Mouse (Mus musculus) ES-Bruce4 (cell line): ENCODE measurements at regions not wholly inside any gene's neighbourhood (a gene's known extent, or its start where the extent isn't known, plus 50 kb on each side); places are given as distances from the start of the nearest gene placed in this dataset.

Experiments used
- H3K27ac ChIP-seq: 2 replicates; pipeline ENCODE4 v1.5.1; 2012; ENCODE audit warnings: low read length, inconsistent platforms; ENCODE audit not compliant: insufficient read depth
- H3K27me3 ChIP-seq: 2 replicates; pipeline ENCODE4 v1.6.1; 2012; ENCODE audit warnings: mild to moderate bottlenecking, low read length, inconsistent platforms; ENCODE audit not compliant: control insufficient read depth, poor library complexity, insufficient read depth, severe bottlenecking
- H3K36me3 ChIP-seq: 2 replicates; pipeline ENCODE4 v1.6.1; 2012; ENCODE audit warnings: inconsistent platforms, mild to moderate bottlenecking, low read length, moderate library complexity; ENCODE audit not compliant: control insufficient read depth, poor library complexity, insufficient read depth, severe bottlenecking
- H3K4me1 ChIP-seq: one replicate; pipeline ENCODE4 v1.8.1; 2011; ENCODE audit warnings: low read length; ENCODE audit not compliant: control insufficient read depth, insufficient read depth
- H3K4me3 ChIP-seq: 2 replicates; pipeline ENCODE4 v1.5.1; 2011; ENCODE audit warnings: low read depth, mild to moderate bottlenecking, low read length
- H3K9ac ChIP-seq: 2 replicates; pipeline ENCODE4 v1.6.1; 2012; ENCODE audit warnings: low read depth, mild to moderate bottlenecking, inconsistent platforms; ENCODE audit not compliant: poor library complexity, severe bottlenecking
- H3K9me3 ChIP-seq: replicated peaks from 2 replicates; pipeline ENCODE4 v1.6.1; 2012; ENCODE audit warnings: mild to moderate bottlenecking, low read length, inconsistent platforms; ENCODE audit not compliant: control insufficient read depth, poor library complexity, insufficient read depth, severe bottlenecking
- CTCF ChIP-seq: IDR thresholded peaks from one replicate; pipeline ENCODE4 v1.8.1; 2011; ENCODE audit warnings: low read depth, low read length
- EP300 ChIP-seq: IDR thresholded peaks from 2 replicates; pipeline ENCODE4 v1.6.1; 2011; ENCODE audit warnings: low read depth, low read length; ENCODE audit not compliant: insufficient read depth
- POLR2A ChIP-seq: IDR thresholded peaks from one replicate; pipeline ENCODE4 v1.8.1; 2011; ENCODE audit warnings: low read length; ENCODE audit not compliant: insufficient read depth

DNA sequence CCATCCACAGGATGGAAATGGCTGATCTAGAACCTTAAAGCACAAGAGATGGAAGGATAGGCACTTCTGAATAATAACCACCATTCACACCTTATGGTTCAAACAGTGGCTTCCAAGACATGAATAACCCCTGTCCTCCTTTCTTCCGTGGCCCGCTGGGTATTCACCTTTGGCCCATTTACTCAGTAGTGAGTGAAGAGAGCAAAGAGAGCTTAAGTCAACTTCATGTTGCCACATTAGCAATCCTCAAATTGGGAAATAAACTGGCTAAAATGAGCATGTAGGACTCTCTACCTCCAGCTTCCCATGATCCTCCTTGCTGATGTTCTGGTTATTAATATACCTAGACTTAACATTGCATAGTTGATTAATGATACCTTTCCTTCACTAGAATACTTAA is 74.3 kb upstream of the Klf9 start:
- TF ChIP-seq POLR2A (no peak), EP300 (no peak), CTCF (no peak)
- Histone ChIP-seq H3K27me3 (no peaks in the 10 kb centered on the region), H3K4me3 (no peak overlapping the region), H3K9me3 (no peaks in the 10 kb centered on the region), H3K4me1 (peaks cover 1% of the 10 kb centered on the region), H3K9ac (no peak overlapping the region), H3K36me3 (peaks cover 8% of the 10 kb centered on the region; the same call in 1 of the 2 replicates), H3K27ac (no peak overlapping the region; the same call in 1 of the 2 replicates)

DNA sequence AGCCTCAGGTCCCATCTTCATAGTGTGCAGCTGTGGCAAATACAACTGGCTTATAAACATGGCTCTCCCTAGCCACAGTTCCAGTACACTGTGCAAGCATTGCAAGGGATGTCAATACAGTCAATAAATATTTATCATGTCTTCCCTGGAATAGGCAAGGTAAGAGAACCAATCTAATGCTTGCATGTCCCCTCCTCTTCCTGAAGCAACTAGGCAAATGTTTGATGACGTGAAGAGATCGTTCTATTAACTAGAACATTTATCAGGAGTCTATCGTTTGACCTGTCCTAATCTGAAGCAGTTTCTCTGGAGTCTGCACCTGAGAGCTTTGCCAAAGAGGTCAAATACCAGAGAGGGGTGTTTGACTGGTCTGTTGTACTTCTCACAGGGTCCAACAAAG is 72.4 kb upstream of the Klf9 start:
- 0 out of 2 replicates have a peak, but pooled peaks cover 2% of the 10 kb centered on the region for H3K36me3 ChIP-seq
- no peaks in the 10 kb centered on the region for H3K9me3 ChIP-seq
- no peaks in the 10 kb centered on the region for H3K27me3 ChIP-seq
- no peak for TF ChIP-seq POLR2A
- no peak for TF ChIP-seq CTCF
- no peak for TF ChIP-seq EP300
- H3K4me3 ChIP-seq = no peak overlapping the region
- H3K4me1 ChIP-seq = peaks cover 1% of the 10 kb centered on the region
- H3K9ac ChIP-seq = no peak overlapping the region
- no peak overlapping the region for H3K27ac ChIP-seq

- no peak overlapping the region for H3K4me3 ChIP-seq
- no peak for TF ChIP-seq POLR2A
- TF ChIP-seq CTCF = no peak
- no peak for TF ChIP-seq EP300
- no peak overlapping the region for H3K9ac ChIP-seq
- H3K27me3 ChIP-seq = no peaks in the 10 kb centered on the region
- H3K9me3 ChIP-seq = no peaks in the 10 kb centered on the region
- H3K4me1 ChIP-seq = no peaks in the 10 kb centered on the region
- H3K36me3 ChIP-seq = 0 out of 2 replicates have a peak, but pooled peaks cover 2% of the 10 kb centered on the region
- H3K27ac ChIP-seq = no peak overlapping the region
Observed at GRCm38 (mm10) chr19:23069656-23070055, 71.4 kb upstream of the Klf9 start.

DNA sequence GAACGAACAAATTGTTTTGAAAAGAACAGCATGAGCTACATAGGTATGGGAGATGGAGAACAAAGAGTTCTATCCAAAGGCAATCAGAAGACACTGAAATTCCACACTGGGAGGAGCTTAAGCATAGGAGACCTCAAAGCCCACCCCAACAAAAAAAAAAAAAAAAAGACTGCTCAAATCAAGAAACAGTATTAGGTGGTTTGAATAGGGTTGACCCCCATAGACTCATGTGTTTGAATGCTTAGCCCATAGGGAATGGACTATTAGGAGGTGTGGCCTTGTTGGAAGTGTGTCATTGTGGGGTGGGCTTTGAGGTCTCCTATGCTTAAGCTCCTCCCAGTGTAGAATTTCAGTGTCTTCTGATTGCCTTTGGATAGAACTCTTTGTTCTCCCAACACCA is 70.0 kb upstream of the Klf9 start:
- H3K36me3 ChIP-seq = 0 out of 2 replicates have a peak, but pooled peaks cover 2% of the 10 kb centered on the region
- no peaks in the 10 kb centered on the region for H3K9me3 ChIP-seq
- H3K27ac ChIP-seq = no peak overlapping the region
- no peaks in the 10 kb centered on the region for H3K4me1 ChIP-seq
- no peak overlapping the region for H3K4me3 ChIP-seq
- TF ChIP-seq POLR2A (no peak), EP300 (no peak)
- no peak overlapping the region for H3K9ac ChIP-seq
- no peaks in the 10 kb centered on the region for H3K27me3 ChIP-seq

DNA sequence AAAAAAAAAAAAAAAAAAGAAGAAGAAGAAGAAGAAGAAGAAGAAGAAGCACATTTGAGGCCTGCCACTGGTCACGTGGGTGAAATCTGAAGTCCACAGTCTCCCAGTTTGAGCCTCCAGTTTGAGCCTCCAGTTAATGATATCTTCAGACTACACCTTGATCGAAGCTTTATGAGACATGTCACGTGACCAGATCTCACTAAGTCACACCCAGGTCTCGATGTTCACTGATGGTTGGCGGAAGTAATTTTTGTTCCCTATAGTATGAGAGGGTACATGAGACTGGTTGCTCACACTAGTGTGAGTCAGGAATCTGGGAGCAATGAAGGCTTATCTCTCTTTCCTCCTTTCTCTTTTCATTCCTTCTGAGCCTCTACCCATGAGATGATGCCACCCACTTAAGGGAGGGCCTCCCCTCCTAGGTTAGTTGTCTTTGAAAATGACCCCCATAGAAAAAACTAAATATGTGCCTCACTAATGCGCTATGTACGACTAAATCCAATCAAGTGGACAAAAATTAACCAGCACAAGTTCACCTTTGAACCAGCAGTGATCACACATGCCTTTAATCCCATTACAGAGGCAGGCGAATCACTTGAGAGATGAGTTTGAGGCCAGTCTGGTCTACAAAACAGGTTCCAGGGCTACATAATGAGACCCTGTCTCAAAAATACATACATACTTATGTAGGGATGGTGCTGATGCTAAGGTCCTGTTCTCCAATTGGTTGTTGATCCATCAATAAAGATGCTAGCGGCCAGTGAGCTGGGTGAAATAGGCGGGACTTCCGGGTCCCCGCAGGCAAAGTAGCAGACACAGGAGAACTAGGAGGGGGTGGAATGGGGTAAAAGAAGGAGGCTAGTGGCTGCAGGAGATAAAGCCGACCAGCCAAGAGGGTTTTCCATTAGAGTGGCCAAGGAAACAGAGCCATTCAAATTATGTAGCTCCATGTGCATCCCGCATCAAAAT is 66.1 kb upstream of the Klf9 start:
- no peaks in the 10 kb centered on the region for H3K9me3 ChIP-seq
- peaks cover 2% of the 10 kb centered on the region for H3K4me1 ChIP-seq
- H3K27me3 ChIP-seq = no peaks in the 10 kb centered on the region
- H3K9ac ChIP-seq = peak overlapping the region; percentile 86
- TF ChIP-seq CTCF = no peak
- no peak for TF ChIP-seq POLR2A
- TF ChIP-seq EP300 = no peak
- 0 out of 2 replicates have a peak, but pooled peaks cover 2% of the 10 kb centered on the region for H3K36me3 ChIP-seq
- H3K27ac ChIP-seq = peak overlapping the region; percentile 98
- peak overlapping the region; percentile 66 for H3K4me3 ChIP-seq

DNA sequence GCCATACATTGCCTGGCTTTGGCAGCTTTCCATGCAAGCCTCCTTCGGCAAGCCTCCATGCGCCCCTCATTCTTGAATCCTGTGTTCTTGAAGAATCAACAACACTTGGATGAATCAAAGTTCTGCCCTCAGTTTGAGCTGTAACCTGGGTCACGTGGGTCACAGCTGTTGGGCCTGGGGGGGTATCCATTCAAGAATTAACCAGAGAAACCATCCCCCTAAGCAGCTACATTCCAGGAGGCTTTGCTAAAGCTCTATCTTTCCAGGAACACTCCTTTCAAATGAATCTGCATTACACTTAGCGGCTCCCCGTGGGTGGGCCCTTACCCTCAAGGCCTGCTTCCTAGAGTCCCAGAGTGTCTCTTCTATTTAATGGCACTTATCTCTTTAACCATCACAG is 65.2 kb upstream of the Klf9 start:
- TF ChIP-seq CTCF (no peak), EP300 (peak; percentile 99)
- no peaks in the 10 kb centered on the region for H3K9me3 ChIP-seq

More for the DNA sequence above, 65.2 kb upstream of the Klf9 start:
- H3K4me1 ChIP-seq = peaks cover 2% of the 10 kb centered on the region
- peak overlapping the region; percentile 66 for H3K4me3 ChIP-seq
- H3K9ac ChIP-seq = peak overlapping the region; percentile 86
- H3K27ac ChIP-seq = peak overlapping the region; percentile 98
- 0 out of 2 replicates have a peak, but pooled peaks cover 2% of the 10 kb centered on the region for H3K36me3 ChIP-seq
- H3K27me3 ChIP-seq = no peaks in the 10 kb centered on the region
